Mouse (Mus musculus): ENCODE results near the gene Pim1.

DNA sequence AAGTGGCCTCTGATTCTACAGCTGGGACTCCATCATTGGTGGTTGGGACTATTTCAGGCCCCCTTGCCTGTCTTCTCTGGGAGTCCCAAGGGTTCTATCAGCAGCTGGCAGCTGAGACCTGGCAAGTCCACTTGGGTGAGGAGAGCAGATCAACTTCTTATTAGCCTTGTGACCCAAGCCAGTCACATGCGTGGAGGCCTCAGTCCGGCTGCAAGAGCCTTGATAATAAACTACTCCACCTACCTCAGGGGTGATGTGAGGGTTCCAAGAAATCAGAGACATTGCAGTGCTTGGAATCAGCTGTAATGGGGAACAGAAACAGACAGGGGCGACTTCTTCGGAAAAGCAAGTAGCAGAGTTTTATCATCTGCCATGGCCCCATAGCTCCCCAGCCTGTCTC, 46.8 kb upstream of the Pim1 start:
- TF ChIP-seq CTCF (conservative IDR thresholded peaks at IDR 0.05 in 1 of 2, IDR thresholded peaks at IDR 0.05 in 1 of 2; ENCODE audit: low read depth in 2 of 2, low read length in 2 of 2) (no peak), POLR2A (IDR thresholded peaks at IDR 0.05; ENCODE audit: low read depth, low read length) (no peak), CHD1 (IDR thresholded peaks at IDR 0.05; ENCODE audit: low read depth, low read length) (no peak), EP300 (IDR thresholded peaks at IDR 0.05; ENCODE audit: low read length) (no peak)

Data from CH12.LX (cell line).